29 mouse cellular contexts compared by ENCODE assay signal in genomic region chr17:64511139-64511779, GRCm38 (mm10).
DNase-seq lines count a peak whose midpoint lies in the region; ATAC-seq and TF ChIP-seq lines count a peak whose summit lies in the region.
"Had no signal": no experiment of that assay in that cellular context is flagged by ENCODE, and none has a peak within 500 bp of the region (broad histone marks: within the 10 kb centered on the region; RNA-seq: fewer than 3 reads in every experiment).

No protein-coding gene starts in this region.

- no peak for TF ChIP-seq CTCF in forebrain, postnatal 0 days (IDR thresholded peaks at IDR 0.05; ENCODE audit: low read depth)
- TF ChIP-seq CTCF in left cerebral cortex, adult 2 months (IDR thresholded peaks at IDR 0.05) = no peak
- TF ChIP-seq CTCF in midbrain, postnatal 0 days (IDR thresholded peaks at IDR 0.05) = no peak

- intact Hi-C loops in left cerebral cortex, adult 2 months (cut with DNase I) = no loop called here

- H3K36me3 ChIP-seq in forebrain, postnatal 0 days (ENCODE audit: insufficient read depth) = no peaks in the 10 kb centered on the region
- no peaks in the 10 kb centered on the region for H3K36me3 ChIP-seq in forebrain, embryonic 11.5 days (ENCODE audit: control insufficient read depth, insufficient read depth, low read length)
- no peaks in the 10 kb centered on the region for H3K36me3 ChIP-seq in midbrain, postnatal 0 days (ENCODE audit: insufficient read depth, low read length)
- no peaks in the 10 kb centered on the region for H3K36me3 ChIP-seq in midbrain, embryonic 16.5 days (ENCODE audit: control insufficient read depth, insufficient read depth, low read length)
- H3K36me3 ChIP-seq in kidney, embryonic 15.5 days = no peaks in the 10 kb centered on the region
- H3K36me3 ChIP-seq: embryonic facial prominence, embryonic 10.5 days; embryonic facial prominence, embryonic 13.5 days; heart, embryonic 10.5 days; heart, embryonic 13.5 days; hindbrain, embryonic 15.5 days had no signal

- H3K27ac ChIP-seq in forebrain, postnatal 0 days (ENCODE audit: low read depth, low read length) = no peak overlapping the region
- H3K27ac ChIP-seq in forebrain, embryonic 11.5 days (ENCODE audit: low read depth, low read length) = no peak overlapping the region
- H3K27ac ChIP-seq in left cerebral cortex, adult 2 months = peak overlapping the region; percentile 38; the same call in 1 of the 2 replicates
- no peak overlapping the region for H3K27ac ChIP-seq in midbrain, postnatal 0 days (ENCODE audit: low read depth, low read length)
- H3K27ac ChIP-seq in midbrain, embryonic 16.5 days (ENCODE audit: low read length) = no peak overlapping the region
- no peak overlapping the region for H3K27ac ChIP-seq in kidney, embryonic 15.5 days
- H3K27ac ChIP-seq: embryonic facial prominence, embryonic 10.5 days; embryonic facial prominence, embryonic 13.5 days; forebrain, embryonic 13.5 days; heart, adult 2 months; heart, embryonic 10.5 days; heart, embryonic 13.5 days; hindbrain, embryonic 15.5 days had no signal

- no peak overlapping the region for H3K4me2 ChIP-seq in forebrain, postnatal 0 days (ENCODE audit: low read depth)
- no peak overlapping the region for H3K4me2 ChIP-seq in forebrain, embryonic 11.5 days (ENCODE audit: low read depth, low read length, severe bottlenecking)
- no peak overlapping the region for H3K4me2 ChIP-seq in midbrain, postnatal 0 days (ENCODE audit: low read depth, low read length, poor library complexity, severe bottlenecking)
- H3K4me2 ChIP-seq in midbrain, embryonic 16.5 days (ENCODE audit: low read length) = no peak overlapping the region
- no peak overlapping the region for H3K4me2 ChIP-seq in kidney, embryonic 15.5 days
- H3K4me2 ChIP-seq: embryonic facial prominence, embryonic 13.5 days; forebrain, embryonic 13.5 days; heart, embryonic 13.5 days; hindbrain, embryonic 15.5 days had no signal

- no peak overlapping the region for H3K4me3 ChIP-seq in forebrain, postnatal 0 days (ENCODE audit: low read depth, low read length)
- H3K4me3 ChIP-seq in forebrain, embryonic 11.5 days (ENCODE audit: low read depth, low read length) = no peak overlapping the region
- no peak overlapping the region for H3K4me3 ChIP-seq in left cerebral cortex, adult 2 months
- H3K4me3 ChIP-seq in midbrain, postnatal 0 days (ENCODE audit: low read depth, low read length) = no peak overlapping the region
- H3K4me3 ChIP-seq in midbrain, embryonic 16.5 days (ENCODE audit: low read depth, low read length) = no peak overlapping the region
- H3K4me3 ChIP-seq in kidney, embryonic 15.5 days (replicated peaks) = no peak overlapping the region
- H3K4me3 ChIP-seq: embryonic facial prominence, embryonic 10.5 days; embryonic facial prominence, embryonic 13.5 days; erythroblast, embryonic 14.5 days; forebrain, embryonic 13.5 days; heart, adult 2 months; heart, embryonic 10.5 days; heart, embryonic 13.5 days; hindbrain, embryonic 15.5 days had no signal

- DNase-seq in forebrain, postnatal 0 days = peak; percentile 57
- DNase-seq in forebrain, embryonic 11.5 days (ENCODE audit: low spot score) = no peak
- DNase-seq in left cerebral cortex, adult 2 months (ENCODE audit: extremely low spot score in 1 of 2, low spot score in 2 of 2) = no peak
- DNase-seq in left cerebral cortex, adult 11 months (ENCODE audit: low spot score) = no peak
- peak; percentile 26 for DNase-seq in midbrain, postnatal 0 days (ENCODE audit: low spot score)
- peak; percentile 65 for DNase-seq in brain, adult 2 months (ENCODE audit: low read depth, low spot score)
- DNase-seq: adrenal gland, adult 8-10 months; adrenal gland, postnatal 36 days; cerebellum, adult 11-12 months; cerebellum, adult 8-10 months; cerebellum, postnatal 10 days; cerebellum, postnatal 36 days; embryo, embryonic 11 days; gastrocnemius, postnatal 10 days; gastrocnemius, postnatal 36 days; heart, adult 2 months; heart, postnatal 14 days; heart, postnatal 4 days had no signal

- H3K27me3 ChIP-seq in forebrain, postnatal 0 days (ENCODE audit: insufficient read depth, low read length) = no peaks in the 10 kb centered on the region
- no peaks in the 10 kb centered on the region for H3K27me3 ChIP-seq in forebrain, embryonic 11.5 days (ENCODE audit: control insufficient read depth, insufficient read depth, low read length)
- H3K27me3 ChIP-seq in midbrain, postnatal 0 days (ENCODE audit: insufficient read depth, low read length) = no peaks in the 10 kb centered on the region
- H3K27me3 ChIP-seq in midbrain, embryonic 16.5 days (ENCODE audit: control insufficient read depth, insufficient read depth, low read depth, low read length) = no peaks in the 10 kb centered on the region
- no peaks in the 10 kb centered on the region for H3K27me3 ChIP-seq in kidney, embryonic 15.5 days
- H3K27me3 ChIP-seq: embryonic facial prominence, embryonic 13.5 days; forebrain, embryonic 13.5 days; heart, embryonic 13.5 days; hindbrain, embryonic 15.5 days had no signal

- H3K9me3 ChIP-seq in forebrain, postnatal 0 days (ENCODE audit: low read length) = no peaks in the 10 kb centered on the region
- no peaks in the 10 kb centered on the region for H3K9me3 ChIP-seq in forebrain, embryonic 11.5 days (ENCODE audit: control insufficient read depth, low read length)
- no peaks in the 10 kb centered on the region for H3K9me3 ChIP-seq in midbrain, postnatal 0 days (ENCODE audit: low read length)
- no peaks in the 10 kb centered on the region for H3K9me3 ChIP-seq in midbrain, embryonic 16.5 days (replicated peaks; ENCODE audit: control insufficient read depth, low read length, poor library complexity, severe bottlenecking)
- no peaks in the 10 kb centered on the region for H3K9me3 ChIP-seq in kidney, embryonic 15.5 days (replicated peaks)
- H3K9me3 ChIP-seq: embryonic facial prominence, embryonic 10.5 days; embryonic facial prominence, embryonic 13.5 days; forebrain, embryonic 13.5 days; heart, embryonic 10.5 days; heart, embryonic 13.5 days; hindbrain, embryonic 15.5 days had no signal

- ATAC-seq in forebrain, postnatal 0 days = peak; percentile 72; the same call in 1 of the 2 replicates
- no peak for ATAC-seq in forebrain, embryonic 11.5 days (replicated peaks; ENCODE audit: low FRiP score)
- ATAC-seq in midbrain, postnatal 0 days (ENCODE audit: low FRiP score) = no peak
- no peak for ATAC-seq in midbrain, embryonic 16.5 days
- ATAC-seq in kidney, embryonic 15.5 days (replicated peaks; ENCODE audit: low FRiP score) = no peak
- ATAC-seq: activated CD4-positive, CD25-positive, alpha-beta regulatory T cell, adult 4 months; forebrain, embryonic 13.5 days; forebrain, embryonic 16.5 days had no signal

- 63% methylated on average over 3 of the region's 3 CpGs for WGBS in forebrain, postnatal 0 days
- 79% methylated on average over 3 of the region's 3 CpGs for WGBS in forebrain, embryonic 11.5 days
- 52% methylated on average over 3 of the region's 3 CpGs for whole genome bisulfite sequencing in midbrain, postnatal 0 days
- 65% methylated on average over 3 of the region's 3 CpGs for WGBS in midbrain, embryonic 16.5 days
- WGBS in kidney, embryonic 15.5 days = 90% methylated on average over 3 of the region's 3 CpGs

- no peaks in the 10 kb centered on the region for H3K4me1 ChIP-seq in forebrain, postnatal 0 days (ENCODE audit: insufficient read depth)
- no peaks in the 10 kb centered on the region for H3K4me1 ChIP-seq in forebrain, embryonic 11.5 days (replicated peaks; ENCODE audit: control insufficient read depth, insufficient read depth, low read length)
- no peaks in the 10 kb centered on the region for H3K4me1 ChIP-seq in midbrain, postnatal 0 days (ENCODE audit: insufficient read depth, low read length)
- H3K4me1 ChIP-seq in midbrain, embryonic 16.5 days (ENCODE audit: control insufficient read depth, insufficient read depth, low read length) = peaks cover 3% of the 10 kb centered on the region; the same call in 1 of the 2 replicates
- H3K4me1 ChIP-seq in kidney, embryonic 15.5 days = no peaks in the 10 kb centered on the region
- H3K4me1 ChIP-seq: embryonic facial prominence, embryonic 10.5 days; embryonic facial prominence, embryonic 13.5 days; forebrain, embryonic 13.5 days; heart, embryonic 10.5 days; heart, embryonic 13.5 days; hindbrain, embryonic 15.5 days had no signal

- H3K9ac ChIP-seq in forebrain, postnatal 0 days = no peak overlapping the region
- no peak overlapping the region for H3K9ac ChIP-seq in forebrain, embryonic 11.5 days (ENCODE audit: low read length)
- H3K9ac ChIP-seq in midbrain, postnatal 0 days (replicated peaks; ENCODE audit: low read length, poor library complexity, severe bottlenecking) = no peak overlapping the region
- H3K9ac ChIP-seq in midbrain, embryonic 16.5 days (ENCODE audit: low read depth, low read length) = no peak overlapping the region
- no peak overlapping the region for H3K9ac ChIP-seq in kidney, embryonic 15.5 days
- H3K9ac ChIP-seq: embryonic facial prominence, embryonic 13.5 days; forebrain, embryonic 13.5 days; heart, embryonic 13.5 days; hindbrain, embryonic 15.5 days had no signal

Comparison
In these comparisons a context has a peak if more than half of its experiments do, and no peak if none do; other contexts are left out.
1. DNase-seq: peak in forebrain, postnatal 0 days (single experiment), midbrain, postnatal 0 days (single experiment) and brain, adult 2 months (single experiment); none in forebrain, embryonic 11.5 days (single experiment), left cerebral cortex, adult 2 months (0 of 2) and left cerebral cortex, adult 11 months (single experiment).